Mouse (Mus musculus) ES-CJ7 (cell line): Measurements from ENCODE around the gene Syne2.

ENCODE experiments used
- DNase-seq: peaks from one replicate; pipeline ENCODE4 v3.0.0; 2011; ENCODE audit warnings: low read depth, low spot score

Syne2 gene

GRCm38 (mm10) chr12:75924852-75925251 is 106.9 kb downstream of the Syne2 start:
- no peak for DNase-seq

- peak; percentile 53 for DNase-seq
These were observed 109.7 kb downstream of the Syne2 start for GRCm38 (mm10) chr12:75927596-75927995.

- DNase-seq = no peak
These were observed 115.6 kb downstream of the Syne2 start for GRCm38 (mm10) chr12:75933561-75933960.

GRCm38 (mm10) chr12:75951328-75951727 is 133.4 kb downstream of the Syne2 start:
- DNase-seq = peak; percentile 65

- DNase-seq = peak; percentile 60
These were observed 134.1 kb downstream of the Syne2 start for GRCm38 (mm10) chr12:75952011-75952410.

GRCm38 (mm10) chr12:75966441-75967195 is 148.7 kb downstream of the Syne2 start:
- no peak for DNase-seq

GRCm38 (mm10) chr12:75979079-75979478 is 161.1 kb downstream of the Syne2 start:
- DNase-seq = no peak

- DNase-seq = peak; percentile 33
These were observed 165.4 kb downstream of the Syne2 start for GRCm38 (mm10) chr12:75983336-75983735.

GRCm38 (mm10) chr12:75992226-75992858 is 174.4 kb downstream of the Syne2 start:
- peak; percentile 70 for DNase-seq

- no peak for DNase-seq
These were observed 175.0 kb downstream of the Syne2 start for GRCm38 (mm10) chr12:75992946-75993345.

- DNase-seq = no peak
These were observed 177.2 kb downstream of the Syne2 start for GRCm38 (mm10) chr12:75995086-75995485.

GRCm38 (mm10) chr12:75997547-75997946 is 179.6 kb downstream of the Syne2 start:
- DNase-seq = no peak

- no peak for DNase-seq
These were observed 180.5 kb downstream of the Syne2 start for GRCm38 (mm10) chr12:75998416-75998815.

GRCm38 (mm10) chr12:76004697-76005249 is 186.8 kb downstream of the Syne2 start:
- peak; percentile 86 for DNase-seq

GRCm38 (mm10) chr12:76008991-76009390 is 191.1 kb downstream of the Syne2 start:
- DNase-seq = no peak

GRCm38 (mm10) chr12:76012789-76013188 is 194.9 kb downstream of the Syne2 start:
- no peak for DNase-seq

- DNase-seq = no peak
These were observed 195.5 kb downstream of the Syne2 start for GRCm38 (mm10) chr12:76013480-76013879.

GRCm38 (mm10) chr12:76015026-76015425 is 197.1 kb downstream of the Syne2 start:
- no peak for DNase-seq

GRCm38 (mm10) chr12:76015489-76015888 is 197.6 kb downstream of the Syne2 start:
- no peak for DNase-seq

- peak; percentile 86 for DNase-seq
These were observed 198.5 kb downstream of the Syne2 start for GRCm38 (mm10) chr12:76016123-76017101.

GRCm38 (mm10) chr12:76018640-76019039 is 200.7 kb downstream of the Syne2 start:
- DNase-seq = no peak

GRCm38 (mm10) chr12:76042301-76042700 is 224.4 kb downstream of the Syne2 start:
- DNase-seq = peak; percentile 17
